Mouse (Mus musculus) intestine, postnatal 0 days (tissue): ENCODE results near the gene Zbtb20. TPM values are rescaled to one million over a fixed set of nuclear protein-coding genes. Genes with fewer than 3 reads are reported as not detected.
A peak's percentile ranks its signal among the peaks of the same experiment; 100 is the strongest.

ENCODE experiments used
- ATAC-seq: fragments of 200-750 bp; cut with Nextera tagmentation; 2 replicates; pipeline ENCODE4 v1.8.0; 2017; ENCODE audit warnings: mild to moderate bottlenecking, moderate TSS enrichment, moderate library complexity
- H3K27ac ChIP-seq: fragments of 300-500 bp; sonication (generic); 2 replicates; pipeline ENCODE4 v1.5.1; 2014; ENCODE audit warnings: mild to moderate bottlenecking, low read depth, low read length, moderate library complexity
- H3K27me3 ChIP-seq: fragments of 300-500 bp; sonication (generic); replicated peaks from 2 replicates; pipeline ENCODE4 v1.6.1; 2014; ENCODE audit warnings: low read length, mixed read lengths; ENCODE audit not compliant: control insufficient read depth, insufficient read depth
- H3K36me3 ChIP-seq: fragments of 300-500 bp; sonication (generic); 2 replicates; pipeline ENCODE4 v1.6.1; 2014; ENCODE audit warnings: mild to moderate bottlenecking, moderate library complexity; ENCODE audit not compliant: control insufficient read depth, insufficient read depth
- H3K4me1 ChIP-seq: fragments of 300-500 bp; sonication (generic); replicated peaks from 2 replicates; pipeline ENCODE4 v1.6.1; 2014; ENCODE audit warnings: antibody characterized with exemption, low read length, mixed read lengths; ENCODE audit not compliant: control insufficient read depth, insufficient read depth
- H3K4me2 ChIP-seq: fragments of 300-500 bp; sonication (generic); replicated peaks from 2 replicates; pipeline ENCODE4 v1.6.1; 2014; ENCODE audit warnings: low read depth, mild to moderate bottlenecking, moderate library complexity
- H3K4me3 ChIP-seq: fragments of 300-500 bp; sonication (generic); 2 replicates; pipeline ENCODE4 v1.5.1; 2014; ENCODE audit warnings: low read depth, low read length
- H3K9ac ChIP-seq: fragments of 300-500 bp; sonication (generic); 2 replicates; pipeline ENCODE4 v1.6.1; 2014; ENCODE audit warnings: mild to moderate bottlenecking, low read depth, low read length
- H3K9me3 ChIP-seq: fragments of 300-500 bp; sonication (generic); 2 replicates; pipeline ENCODE4 v1.6.1; 2016; ENCODE audit warnings: mixed run types; ENCODE audit not compliant: control insufficient read depth
- CTCF ChIP-seq: sonication (generic); IDR thresholded peaks from 2 replicates; pipeline ENCODE4 v1.5.1; 2016; ENCODE audit warnings: low read depth, mild to moderate bottlenecking, control low read depth, antibody characterized with exemption, moderate library complexity
- WGBS: fragments of 180-500 bp; shearing (Covaris S2); extraction: QIAGEN DNeasy Blood & Tissue Kit; methylation state at CpG from one replicate; pipeline ENCODE4 v1.1.7; 2014; 5-methylcytosine and 5-hydroxymethylcytosine counted together
- polyA plus RNA-seq: library from polyadenylated mRNA; unstranded; fragments of >200 nt; fragmentation: Nextera tagmentation; extraction: Ambion mirVana; gene quantifications from 2 replicates; pipeline ENCODE4 v1.2.1, GENCODE M21; 2015

Gene Zbtb20
- polyA plus RNA-seq, 1 experiment from 2014 or later = 10.6 TPM

GRCm38 (mm10) chr16:43131077-43131476 lies 255.4 kb downstream of the Zbtb20 start:
- Histone ChIP-seq H3K9me3 (no peaks in the 10 kb centered on the region), H3K4me1 (0 out of 2 replicates have a peak, but pooled peaks cover 4% of the 10 kb centered on the region), H3K4me3 (no peak overlapping the region), H3K27me3 (no peaks in the 10 kb centered on the region), H3K9ac (no peak overlapping the region), H3K4me2 (no peak overlapping the region), H3K36me3 (no peaks in the 10 kb centered on the region), H3K27ac (no peak overlapping the region)
- TF ChIP-seq CTCF = no peak
- peak; percentile 84 for ATAC-seq

DNA sequence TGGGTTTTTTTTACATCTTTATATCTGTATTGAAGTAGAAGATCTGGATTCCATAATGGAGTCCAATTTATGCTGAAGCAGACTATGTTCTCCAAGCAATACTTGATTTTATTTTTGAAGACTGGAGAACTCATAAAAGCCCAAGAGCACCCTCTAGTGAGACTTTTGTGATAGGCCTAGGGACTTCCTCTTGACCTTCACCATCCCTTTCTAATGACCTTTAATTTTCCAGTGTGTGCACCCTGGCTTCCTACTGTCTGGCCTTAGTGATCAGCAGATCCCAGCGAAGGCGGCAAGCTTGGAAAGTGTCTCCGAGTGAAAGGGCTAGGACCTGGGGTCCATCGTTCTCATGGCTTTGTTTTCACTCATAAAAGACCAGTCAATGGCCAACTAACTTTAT lies 292.8 kb downstream of the Zbtb20 start:
- no peaks in the 10 kb centered on the region for H3K9me3 ChIP-seq
- H3K4me3 ChIP-seq = no peak overlapping the region
- no peaks in the 10 kb centered on the region for H3K27me3 ChIP-seq
- WGBS = 80% methylated on average over 4 of the region's 4 CpGs
- H3K36me3 ChIP-seq = no peaks in the 10 kb centered on the region
- H3K4me1 ChIP-seq = no peaks in the 10 kb centered on the region
- H3K27ac ChIP-seq = no peak overlapping the region
- H3K4me2 ChIP-seq = no peak overlapping the region
- H3K9ac ChIP-seq = no peak overlapping the region
- ATAC-seq = no peak
- peak; percentile 71 for TF ChIP-seq CTCF

- WGBS = 73% methylated on average over 2 of the region's 2 CpGs
- no peak overlapping the region for H3K4me2 ChIP-seq
- no peaks in the 10 kb centered on the region for H3K9me3 ChIP-seq
- H3K27me3 ChIP-seq = no peaks in the 10 kb centered on the region
- H3K9ac ChIP-seq = no peak overlapping the region
- no peak overlapping the region for H3K27ac ChIP-seq
- ATAC-seq = no peak
- H3K4me1 ChIP-seq = no peaks in the 10 kb centered on the region
- no peak overlapping the region for H3K4me3 ChIP-seq
- no peak for TF ChIP-seq CTCF
- no peaks in the 10 kb centered on the region for H3K36me3 ChIP-seq
Observed at GRCm38 (mm10) chr16:43169273-43169905, 293.7 kb downstream of the Zbtb20 start.

DNA sequence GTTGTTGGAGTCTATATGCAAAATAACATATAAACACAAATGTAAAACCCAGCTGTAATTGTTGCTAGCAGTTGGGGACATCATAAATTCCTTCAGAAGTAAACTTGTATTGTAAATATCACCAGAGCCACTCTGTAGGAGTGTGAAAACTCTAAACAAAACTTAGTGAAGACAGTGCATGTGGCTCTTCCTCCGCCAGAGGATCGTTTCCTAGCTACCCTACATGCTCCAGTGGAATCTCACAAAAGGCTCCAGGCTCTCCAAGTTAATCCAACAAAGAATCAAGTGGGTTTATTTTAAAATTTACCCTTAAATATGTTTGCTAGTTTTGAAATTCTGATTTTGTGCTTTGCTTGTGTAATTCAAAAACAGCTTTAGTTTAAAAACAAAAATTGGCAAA lies 296.5 kb downstream of the Zbtb20 start:
- H3K4me2 ChIP-seq = no peak overlapping the region
- H3K4me1 ChIP-seq = no peaks in the 10 kb centered on the region
- no peak overlapping the region for H3K9ac ChIP-seq
- no peaks in the 10 kb centered on the region for H3K36me3 ChIP-seq
- no peak for TF ChIP-seq CTCF
- no peak overlapping the region for H3K4me3 ChIP-seq
- WGBS = 75% methylated on average over 2 of the region's 2 CpGs
- H3K27me3 ChIP-seq = no peaks in the 10 kb centered on the region
- no peaks in the 10 kb centered on the region for H3K9me3 ChIP-seq
- H3K27ac ChIP-seq = no peak overlapping the region
- ATAC-seq = no peak

- Histone ChIP-seq H3K27me3 (no peaks in the 10 kb centered on the region), H3K4me1 (no peaks in the 10 kb centered on the region), H3K27ac (no peak overlapping the region), H3K9me3 (no peaks in the 10 kb centered on the region), H3K9ac (no peak overlapping the region), H3K4me2 (no peak overlapping the region), H3K36me3 (no peaks in the 10 kb centered on the region), H3K4me3 (no peak overlapping the region)
- WGBS = 79% methylated on average over 1 of the region's 1 CpGs
- no peak for TF ChIP-seq CTCF
- ATAC-seq = no peak
Observed at GRCm38 (mm10) chr16:43172912-43173311, 297.2 kb downstream of the Zbtb20 start.

DNA sequence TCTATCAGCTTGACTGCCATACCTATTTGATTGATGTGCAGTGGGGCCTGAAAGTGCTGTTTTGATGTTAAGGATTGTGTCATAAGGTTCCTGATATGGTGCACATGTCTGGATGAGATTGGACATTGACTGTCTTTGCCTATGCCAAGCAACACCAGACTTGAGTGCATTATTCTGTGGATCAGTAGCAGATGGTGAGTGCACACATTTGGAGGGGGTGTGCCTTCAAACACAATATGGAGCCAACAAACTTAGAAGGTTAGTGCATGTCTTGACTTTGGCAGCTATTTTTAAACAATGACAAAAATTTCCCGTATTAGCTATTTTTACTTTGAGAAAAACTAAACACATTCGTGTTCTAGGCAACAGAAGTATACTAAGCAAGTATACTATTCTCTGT lies 299.1 kb downstream of the Zbtb20 start:
- no peak overlapping the region for H3K4me3 ChIP-seq
- TF ChIP-seq CTCF = no peak
- H3K9me3 ChIP-seq = no peaks in the 10 kb centered on the region
- H3K4me2 ChIP-seq = no peak overlapping the region
- 69% methylated on average over 2 of the region's 2 CpGs for WGBS
- no peak overlapping the region for H3K9ac ChIP-seq
- H3K27ac ChIP-seq = no peak overlapping the region
- H3K27me3 ChIP-seq = no peaks in the 10 kb centered on the region
- H3K4me1 ChIP-seq = no peaks in the 10 kb centered on the region
- ATAC-seq = no peak
- H3K36me3 ChIP-seq = no peaks in the 10 kb centered on the region

GRCm38 (mm10) chr16:43181038-43181437 lies 305.4 kb downstream of the Zbtb20 start:
- 69% methylated on average over 1 of the region's 1 CpGs for WGBS
- TF ChIP-seq CTCF = no peak
- Histone ChIP-seq H3K4me2 (no peak overlapping the region), H3K9ac (no peak overlapping the region), H3K27ac (no peak overlapping the region), H3K36me3 (no peaks in the 10 kb centered on the region), H3K9me3 (no peaks in the 10 kb centered on the region), H3K27me3 (no peaks in the 10 kb centered on the region), H3K4me3 (no peak overlapping the region), H3K4me1 (no peaks in the 10 kb centered on the region)
- no peak for ATAC-seq
